Mouse (Mus musculus) kidney, adult 8-10 months (tissue): Measurements from ENCODE around the gene Washc4.

Experiments used
- DNase-seq, 2 experiments: peaks; one replicate each; pipeline ENCODE4 v3.0.0; 2022

Gene Washc4

DNA sequence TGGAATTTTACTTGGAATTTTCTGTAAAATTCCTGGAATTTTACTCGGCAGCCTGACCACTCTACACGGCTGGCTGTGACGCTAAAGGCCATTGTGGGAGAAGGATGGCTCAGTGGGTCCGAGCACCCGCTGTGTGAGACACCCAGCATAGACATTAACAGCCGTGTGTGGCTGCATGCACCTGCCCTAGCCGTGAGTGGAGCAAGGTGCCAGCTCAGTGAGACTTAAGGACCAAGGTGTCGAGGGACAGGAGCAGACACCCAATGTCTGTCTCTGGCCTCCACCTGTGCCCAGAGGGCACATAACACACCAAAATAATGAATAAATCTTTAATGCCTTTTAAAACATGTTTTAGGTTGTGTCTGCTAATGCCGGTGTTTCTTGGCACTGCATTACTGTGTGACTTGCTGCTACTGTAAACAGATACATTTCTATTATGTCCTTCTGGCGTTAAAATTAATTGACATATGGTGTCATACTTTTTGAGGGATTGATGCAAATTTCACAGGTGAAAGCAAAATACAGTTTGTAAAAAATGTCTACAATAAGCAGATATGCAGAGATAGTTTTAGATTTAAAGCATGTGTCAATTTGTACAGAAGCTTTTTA is 60.5 kb downstream of the Washc4 start:
- DNase-seq: no peak

DNA sequence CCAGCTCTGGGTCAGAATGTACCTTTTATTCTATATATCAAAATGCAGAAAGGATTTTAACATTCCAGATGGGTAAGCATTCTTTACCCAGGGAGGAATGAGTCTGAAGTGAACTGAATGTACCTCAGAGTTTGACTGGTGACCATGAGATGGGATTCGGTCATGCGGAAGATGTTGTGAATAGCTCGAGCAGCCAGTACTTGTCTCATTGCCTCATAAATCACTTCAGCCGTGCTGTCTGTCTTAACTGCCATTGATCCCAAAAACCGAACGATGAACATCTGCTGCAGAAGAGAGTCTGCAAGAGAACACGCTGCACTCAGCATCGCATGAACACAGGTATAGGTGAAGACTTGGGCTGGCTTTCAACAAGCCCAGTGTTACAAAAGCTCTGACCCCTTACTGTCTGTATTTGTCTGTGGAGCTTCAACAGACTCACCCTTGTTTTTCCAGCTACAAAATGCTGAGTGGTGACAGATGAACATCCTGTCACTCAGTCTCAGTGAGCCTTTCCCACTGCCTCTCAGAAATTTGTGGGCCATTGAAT is 62.2 kb downstream of the Washc4 start:
- DNase-seq: no peak

GRCm38 (mm10) chr10:83607111-83607510 is 63.6 kb downstream of the Washc4 start:
- DNase-seq: no peak

DNA sequence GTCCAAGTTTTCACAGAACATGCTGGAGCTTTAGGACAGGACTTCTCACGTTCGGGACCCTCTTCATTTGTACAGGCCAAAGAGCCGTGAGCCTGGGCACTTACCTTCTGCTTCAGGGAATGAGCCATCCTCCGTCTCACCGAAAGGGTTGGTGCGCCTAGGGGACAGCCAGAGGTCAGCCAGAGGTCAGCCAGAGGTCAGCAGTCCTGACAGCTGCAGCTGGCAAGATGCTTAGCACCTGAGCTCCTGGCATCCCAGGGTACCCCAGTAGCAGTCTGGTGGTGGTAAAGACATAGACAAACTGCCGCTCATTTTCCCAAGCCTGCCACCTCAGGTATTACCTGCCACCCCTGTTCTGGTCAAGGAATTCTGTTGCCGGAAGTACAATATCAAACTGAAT is 65.0 kb downstream of the Washc4 start:
- no peak for DNase-seq

- DNase-seq: no peak
Measured at GRCm38 (mm10) chr10:83610518-83610917, 67.0 kb downstream of the Washc4 start.

DNA sequence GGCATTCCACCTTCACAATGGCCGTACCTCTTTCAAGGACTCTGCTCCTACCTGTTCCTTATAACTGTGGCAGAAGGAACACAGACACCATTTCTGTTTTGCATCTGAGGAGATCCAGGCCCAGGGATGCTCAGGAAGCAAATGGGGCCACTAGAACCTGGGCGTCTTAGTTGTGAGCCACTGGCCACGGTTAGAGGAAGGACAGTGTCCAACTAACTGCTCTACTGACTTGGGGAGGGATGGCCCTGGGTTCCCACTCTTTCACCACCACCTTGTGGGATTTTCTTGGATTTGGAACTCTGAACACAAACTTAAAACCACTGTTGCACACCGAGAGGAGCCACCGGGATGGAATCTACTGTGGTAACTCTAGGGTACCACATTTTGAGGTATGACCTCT is 68.3 kb downstream of the Washc4 start:
- no peak for DNase-seq

DNA sequence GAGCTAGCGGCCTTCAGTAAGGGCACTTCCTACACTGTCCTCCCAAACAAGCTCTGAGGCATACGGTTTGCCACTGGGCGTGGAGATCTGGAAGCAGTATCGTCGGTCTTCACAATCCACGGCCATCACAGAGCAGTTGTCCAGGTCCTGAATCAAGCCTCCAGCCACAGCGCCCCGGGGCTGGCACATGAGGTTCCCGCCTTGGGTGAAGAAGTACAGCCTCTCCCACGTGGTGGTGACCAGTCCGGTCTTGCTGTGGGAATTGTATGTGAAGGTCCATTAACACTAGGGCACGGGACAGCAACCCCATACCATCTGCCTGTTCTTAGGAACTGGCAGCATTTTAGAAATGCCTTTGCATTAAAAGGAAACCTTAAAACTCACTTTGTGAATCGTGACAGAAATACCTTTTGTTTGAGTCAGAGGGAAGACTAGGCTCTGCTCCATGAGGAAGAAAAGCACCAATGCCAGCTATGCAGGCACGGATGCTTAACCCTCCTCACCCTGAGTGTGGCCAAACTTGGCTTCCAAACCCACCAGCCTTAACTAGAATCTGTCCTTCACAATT is 69.2 kb downstream of the Washc4 start:
- no peak for DNase-seq

- peak in 1 of 2 experiments; percentile 21 for DNase-seq
Measured at GRCm38 (mm10) chr10:83617366-83617765, 73.8 kb downstream of the Washc4 start.

- DNase-seq: no peak
Measured at GRCm38 (mm10) chr10:83618819-83619440, 75.4 kb downstream of the Washc4 start.

- no peak for DNase-seq
Measured at GRCm38 (mm10) chr10:83620350-83621055, 77.0 kb downstream of the Washc4 start.

GRCm38 (mm10) chr10:83624065-83624464 is 80.5 kb downstream of the Washc4 start:
- DNase-seq: no peak

- no peak for DNase-seq
Measured at GRCm38 (mm10) chr10:83624841-83625240, 81.3 kb downstream of the Washc4 start.

DNA sequence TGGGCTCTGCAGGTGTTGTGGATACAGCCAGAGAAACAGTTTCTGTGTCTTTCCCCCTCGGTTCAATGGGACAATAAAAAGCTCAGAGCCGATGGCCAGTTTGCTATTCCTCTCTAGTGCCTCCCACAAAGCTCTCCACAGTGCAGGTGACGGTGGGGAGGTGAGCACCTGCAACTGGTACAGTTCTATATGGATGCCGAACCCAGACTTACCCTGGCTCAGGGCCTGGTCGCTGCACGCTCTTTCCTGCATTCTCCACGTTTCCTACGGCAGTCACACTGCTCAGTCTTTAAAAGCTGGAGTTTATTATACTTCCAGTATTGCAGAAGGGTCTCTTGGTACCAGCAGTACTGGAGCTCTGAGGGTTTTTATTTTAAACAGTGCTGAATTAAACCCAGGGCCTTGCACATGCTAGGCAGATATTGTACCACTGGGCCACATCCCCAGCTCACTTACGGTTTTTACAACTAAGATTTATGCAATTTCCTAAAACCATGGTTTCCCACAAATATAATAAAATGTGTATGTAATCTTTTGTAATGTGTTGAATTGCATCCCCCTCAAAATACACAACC is 83.6 kb downstream of the Washc4 start:
- DNase-seq: no peak

DNA sequence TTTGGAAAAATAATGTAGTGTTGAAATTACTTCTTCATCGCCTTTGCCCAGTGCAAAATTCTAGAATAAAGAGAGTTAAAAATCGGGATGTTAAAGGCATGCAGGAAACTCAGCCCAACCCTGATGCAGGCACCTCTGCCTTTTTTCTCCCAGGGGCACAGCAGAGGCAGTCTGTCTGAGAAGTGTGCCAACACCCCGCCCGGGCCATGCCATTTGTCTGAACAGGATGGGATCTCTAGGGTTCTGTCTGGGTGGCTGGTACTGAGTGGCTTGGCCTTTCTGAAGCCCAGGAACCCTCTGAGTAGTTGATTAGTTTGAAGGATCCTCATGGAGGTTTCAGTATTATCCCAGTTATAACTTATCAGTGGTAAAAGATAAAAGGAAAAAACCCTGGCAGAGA is 84.7 kb downstream of the Washc4 start:
- DNase-seq: no peak

DNA sequence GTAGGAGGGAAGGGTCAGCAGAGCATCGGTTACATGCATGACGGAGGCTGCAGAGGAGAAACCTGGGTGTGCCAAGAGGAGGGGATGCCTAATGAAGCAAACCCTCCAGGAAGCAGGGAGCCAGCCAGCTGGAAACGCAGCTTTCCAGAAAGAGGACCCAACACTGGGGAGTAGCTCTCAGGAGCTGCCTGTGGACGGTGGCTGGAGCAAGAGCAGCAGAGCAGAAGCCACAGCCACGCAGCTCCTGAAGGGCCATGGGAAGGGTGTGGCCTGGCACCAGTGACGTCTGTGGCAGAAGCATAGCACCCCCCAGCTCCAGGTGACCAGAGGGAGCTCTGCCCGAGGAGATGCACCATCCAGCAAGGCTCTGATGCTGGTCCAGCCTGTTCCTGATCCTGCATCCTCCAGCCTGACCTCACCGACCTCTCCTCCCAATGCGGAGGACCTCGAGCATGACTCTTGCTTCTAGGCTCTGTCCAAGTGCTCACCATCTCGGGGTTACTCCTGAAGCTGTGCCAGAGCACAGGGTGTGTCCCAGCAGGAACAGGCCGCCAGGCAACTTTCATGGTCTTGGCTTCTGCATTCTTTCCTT is 85.7 kb downstream of the Washc4 start:
- no peak for DNase-seq

DNA sequence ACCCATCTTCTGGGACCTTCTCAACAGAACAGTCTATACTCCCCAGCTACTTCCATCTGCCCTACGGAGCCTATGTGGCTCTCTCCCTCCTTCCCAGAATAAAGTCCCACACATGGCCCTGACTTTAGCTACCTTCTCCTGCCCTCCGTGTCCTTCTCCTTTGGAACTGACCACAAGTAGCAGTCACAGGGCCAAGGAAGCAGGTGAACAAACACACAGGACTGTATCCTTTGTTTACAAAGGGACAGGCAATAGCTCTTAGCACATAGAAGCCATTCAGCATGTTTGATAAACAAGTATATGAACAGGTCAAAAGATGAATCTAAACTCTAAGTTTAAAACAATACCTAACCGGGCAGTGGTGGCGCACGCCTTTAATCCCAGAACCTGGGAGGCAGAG is 86.3 kb downstream of the Washc4 start:
- DNase-seq: no peak

- no peak for DNase-seq
Measured at GRCm38 (mm10) chr10:83630899-83631298, 87.3 kb downstream of the Washc4 start.

DNA sequence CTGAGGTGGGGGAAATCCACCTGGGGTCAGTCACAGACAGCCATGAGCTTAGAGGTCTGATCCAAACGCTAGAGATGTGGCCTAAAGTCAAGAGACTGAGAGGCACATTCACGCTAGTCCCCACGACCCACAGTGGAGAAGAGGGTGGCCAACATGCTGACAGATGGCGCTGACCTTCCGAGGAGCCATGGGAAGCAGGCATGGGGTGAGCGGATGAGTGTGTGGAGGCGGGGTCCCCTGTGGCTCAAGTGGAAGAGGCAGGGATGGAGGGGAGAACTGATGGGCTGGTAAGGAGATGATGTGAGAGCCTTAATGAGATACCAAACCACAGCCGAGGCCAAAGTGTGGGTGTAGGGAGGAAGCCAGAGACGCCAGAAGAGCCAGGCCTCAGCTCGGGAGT is 88.2 kb downstream of the Washc4 start:
- no peak for DNase-seq

GRCm38 (mm10) chr10:83632806-83633374 is 89.3 kb downstream of the Washc4 start:
- DNase-seq: no peak

- no peak for DNase-seq
Measured at GRCm38 (mm10) chr10:83634461-83634860, 90.9 kb downstream of the Washc4 start.

- no peak for DNase-seq
Measured at GRCm38 (mm10) chr10:83636191-83636590, 92.6 kb downstream of the Washc4 start.

- peak; percentile 86 to 90 for DNase-seq
Measured at GRCm38 (mm10) chr10:83637295-83637694, 93.7 kb downstream of the Washc4 start.
